Mouse (Mus musculus) hindbrain, embryonic 12.5 days (tissue): ENCODE results near the gene Gm13023. TPM values are rescaled to one million over a fixed set of nuclear protein-coding genes. Genes with fewer than 3 reads are reported as not detected.
"Not testable (repeated sequence)": the region's sequence is repeated elsewhere in the genome, so short reads cannot be mapped to it uniquely, and the experiment has no call there.

Experiments
- ATAC-seq: fragments of 200-750 bp; cut with Nextera tagmentation; 2 replicates; pipeline ENCODE4 v1.8.0; 2017; ENCODE audit warnings: moderate TSS enrichment; ENCODE audit not compliant: low FRiP score
- H3K27ac ChIP-seq: fragments of 300-500 bp; sonication (generic); 2 replicates; pipeline ENCODE4 v1.5.1; 2016; ENCODE audit warnings: mild to moderate bottlenecking
- H3K27me3 ChIP-seq: fragments of 300-500 bp; sonication (generic); 2 replicates; pipeline ENCODE4 v1.6.1; 2016; ENCODE audit warnings: mild to moderate bottlenecking
- H3K36me3 ChIP-seq: fragments of 300-500 bp; sonication (generic); 2 replicates; pipeline ENCODE4 v1.6.1; 2016; ENCODE audit warnings: mild to moderate bottlenecking
- H3K4me1 ChIP-seq: fragments of 300-500 bp; sonication (generic); 2 replicates; pipeline ENCODE4 v1.6.1; 2016
- H3K4me2 ChIP-seq: fragments of 300-500 bp; sonication (generic); replicated peaks from 2 replicates; pipeline ENCODE4 v1.6.1; 2016; ENCODE audit warnings: mild to moderate bottlenecking
- H3K4me3 ChIP-seq: fragments of 300-500 bp; sonication (generic); 2 replicates; pipeline ENCODE4 v1.5.1; 2016; ENCODE audit warnings: mild to moderate bottlenecking
- H3K9ac ChIP-seq: fragments of 300-500 bp; sonication (generic); 2 replicates; pipeline ENCODE4 v1.6.1; 2016; ENCODE audit warnings: mild to moderate bottlenecking, moderate library complexity
- H3K9me3 ChIP-seq: fragments of 300-500 bp; sonication (generic); replicated peaks from 2 replicates; pipeline ENCODE4 v1.6.1; 2016; ENCODE audit warnings: mild to moderate bottlenecking
- WGBS: fragments of 180-500 bp; shearing (Covaris S2); methylation state at CpG from one replicate; pipeline ENCODE4 v1.1.7; 2016; 5-methylcytosine and 5-hydroxymethylcytosine counted together
- polyA plus RNA-seq: library from polyadenylated mRNA; unstranded; fragments of >200 nt; fragmentation: Nextera tagmentation; extraction: Ambion mirVana; gene quantifications from 2 replicates; pipeline ENCODE4 v1.2.1, GENCODE M21; 2016

Gm13023 gene
- not detected in 2 replicates for polyA plus RNA-seq

- H3K4me2 ChIP-seq, H3K4me1 ChIP-seq, H3K4me3 ChIP-seq, H3K27me3 ChIP-seq, ATAC-seq, H3K27ac ChIP-seq, H3K9me3 ChIP-seq, H3K36me3 ChIP-seq, H3K9ac ChIP-seq: not testable (repeated sequence)
- WGBS, result 92% methylated on average over 3 of the region's 3 CpGs
These were observed at the start of gene Gm13023 for GRCm38 (mm10) chr4:143789052-143789451. Gene Gm13023, plus strand, starts transcription at chr4:143789352.

GRCm38 (mm10) chr4:143815993-143816392, 26.8 kb downstream of the Gm13023 start, which contains the start of gene Gm13084:
Gene Gm13084, minus strand, starts transcription at chr4:143816093.
- 75% methylated on average over 2 of the region's 2 CpGs for WGBS
- no peak within 1 kb of the TSS for H3K9ac ChIP-seq
- H3K27me3 ChIP-seq, result no peaks in the 10 kb centered on the region
- H3K4me3 ChIP-seq, result no peak within 1 kb of the TSS
- H3K36me3 ChIP-seq, result no peaks in the 10 kb centered on the region
- ATAC-seq, result no peak
- no peak within 1 kb of the TSS for H3K4me2 ChIP-seq
- H3K4me1 ChIP-seq, result no peaks in the 10 kb centered on the region
- H3K27ac ChIP-seq, result no peak within 1 kb of the TSS
- H3K9me3 ChIP-seq, result peaks cover 28% of the 10 kb centered on the region

Other genes starting within 250 kb of the Gm13023 start
- not detected in 2 replicates for gene BC080695, start 237.7 kb upstream of the Gm13023 start, polyA plus RNA-seq
- not detected in 2 replicates for gene Gm13057, start 237.6 kb upstream of the Gm13023 start, polyA plus RNA-seq
- gene Gm13083, start 174.3 kb upstream of the Gm13023 start, polyA plus RNA-seq, result not detected in 2 replicates
- gene Gm13088, start 132.1 kb upstream of the Gm13023 start, polyA plus RNA-seq, result not detected in 2 replicates
- not detected in 2 replicates for gene Gm13089, start 86.6 kb upstream of the Gm13023 start, polyA plus RNA-seq
- gene Gm13078, start 69.9 kb upstream of the Gm13023 start, polyA plus RNA-seq, result not detected in 2 replicates
- not detected in 2 replicates for gene Gm13084, start 26.7 kb downstream of the Gm13023 start, polyA plus RNA-seq
- gene Gm13103, start 57.1 kb downstream of the Gm13023 start, polyA plus RNA-seq, result not detected in 2 replicates
- not detected in 2 replicates for gene Pramef6, start 111.0 kb downstream of the Gm13023 start, polyA plus RNA-seq
- not detected in 2 replicates for gene Pramef25, start 161.7 kb downstream of the Gm13023 start, polyA plus RNA-seq
- not detected in 2 replicates for gene Gm13101, start 177.6 kb downstream of the Gm13023 start, polyA plus RNA-seq
- not detected in 2 replicates for gene Pramef17, start 205.0 kb downstream of the Gm13023 start, polyA plus RNA-seq